Mouse (Mus musculus): ENCODE measurements around the gene Cic. TPM values are rescaled to one million over a fixed set of nuclear protein-coding genes. Genes with fewer than 3 reads are reported as not detected.

The Cic gene
- total RNA-seq (2021) = 100 to 1,000 TPM; 107 to 113 TPM
- long read RNA-seq, experiment 1, full-length matches to known transcripts = 1 of 32 reads
- long read RNA-seq, experiment 1, partial matches to known transcripts = 24 of 32 reads
- long read RNA-seq, experiment 1, other reads (novel, unspliced or antisense) = 7 of 32 reads
- long read RNA-seq, experiment 2, partial matches to known transcripts = 21 of 31 reads
- long read RNA-seq, experiment 2, other reads (novel, unspliced or antisense) = 10 of 31 reads

GRCm38 (mm10) chr7:25267301-25267750, at the start of gene Cic:
Cic (plus strand) TSS chr7:25267704.
- DNase-seq (ENCODE audit: low spot score in 2 of 2) = peak; percentile 92 to 98

GRCm38 (mm10) chr7:25218705-25219415, 48.6 kb upstream of the Cic start:
- peak in 1 of 2 experiments; percentile 52 for DNase-seq (ENCODE audit: low spot score in 2 of 2)

GRCm38 (mm10) chr7:25219416-25219750, 48.1 kb upstream of the Cic start:
- DNase-seq (ENCODE audit: low spot score in 2 of 2) = no peak

- peak; percentile 74 to 90 for DNase-seq (ENCODE audit: low spot score in 2 of 2)
Measured at GRCm38 (mm10) chr7:25219756-25220456, 47.6 kb upstream of the Cic start.

DNA sequence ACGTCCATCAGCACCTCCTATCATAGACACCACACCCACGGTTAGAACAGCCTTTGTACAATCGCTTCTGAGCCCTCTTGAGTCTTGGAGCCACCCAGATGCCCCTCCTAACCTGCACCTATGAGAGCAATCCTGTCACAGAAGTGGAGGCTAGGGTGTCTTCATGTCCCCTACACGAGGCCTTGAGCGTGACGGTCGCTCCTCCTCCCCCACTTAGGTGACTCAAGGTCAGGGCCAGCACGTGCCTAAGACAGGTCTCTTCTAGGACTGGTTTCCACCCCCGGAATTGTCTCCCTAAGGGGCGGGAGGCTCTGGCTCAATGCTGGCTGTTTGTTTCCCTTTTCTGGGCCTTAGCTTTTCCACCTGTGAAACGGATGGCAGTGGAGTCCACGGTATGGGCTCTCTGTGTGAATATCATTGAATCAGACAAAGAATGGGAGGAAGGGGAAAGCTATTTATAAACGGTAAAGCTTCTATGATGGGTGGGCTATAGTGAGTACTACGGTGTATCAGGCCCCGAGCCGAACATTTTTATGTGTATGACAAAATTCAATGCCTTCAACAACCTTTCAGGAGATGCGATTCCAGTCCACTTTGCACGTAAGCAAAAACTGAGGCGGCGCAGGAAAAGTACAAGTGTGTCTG, 46.9 kb upstream of the Cic start, which contains the start of gene Dedd2:
Dedd2 (minus strand) TSS at position 159 of the 645 bp plus-strand sequence.
- no peak for DNase-seq (ENCODE audit: low spot score in 2 of 2)

DNA sequence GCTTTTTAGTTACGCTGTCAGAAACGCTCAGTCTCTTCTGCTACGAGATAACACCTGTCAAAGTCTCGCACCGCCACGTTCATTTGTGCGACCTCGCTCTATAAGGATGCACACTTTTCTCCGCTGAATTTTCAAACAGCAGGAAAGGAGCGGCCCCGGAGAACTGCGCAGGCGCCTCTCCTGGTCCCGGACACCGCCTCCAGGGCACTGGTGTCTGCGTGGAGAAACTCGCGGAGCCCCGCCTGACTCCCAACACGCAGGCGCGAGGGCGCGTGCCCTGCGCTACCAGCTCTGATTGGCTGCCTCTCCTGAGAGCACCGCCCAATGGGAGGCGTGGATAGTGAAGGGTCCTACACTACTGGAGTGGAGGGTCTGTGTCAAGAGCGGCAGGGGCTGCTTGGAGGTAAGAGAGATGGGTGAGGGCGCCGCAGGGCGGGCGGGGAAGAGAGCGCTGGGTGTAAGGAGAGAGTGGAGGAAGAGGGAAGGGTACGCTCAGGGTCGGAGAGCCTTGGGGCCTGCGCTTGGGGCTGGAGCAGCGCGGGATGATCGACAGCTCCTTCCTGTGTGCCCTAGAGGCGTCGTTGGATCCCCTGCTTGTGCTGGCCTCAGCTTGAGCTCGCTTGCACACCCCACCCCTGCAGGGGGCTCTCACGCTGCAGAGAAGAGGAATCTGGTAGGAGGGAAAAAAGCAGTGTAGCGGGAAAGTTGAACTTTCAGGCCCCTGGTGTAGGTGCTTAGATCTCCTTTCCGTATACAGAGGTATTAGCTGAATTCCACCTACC, 46.2 kb upstream of the Cic start, which contains the start of gene Zfp526:
Zfp526 (plus strand) TSS at position 324 of the 782 bp plus-strand sequence.
- DNase-seq (ENCODE audit: low spot score in 2 of 2) = peak; percentile 95 to 98

GRCm38 (mm10) chr7:25222275-25222967, 45.1 kb upstream of the Cic start:
- DNase-seq (ENCODE audit: low spot score in 2 of 2) = no peak

GRCm38 (mm10) chr7:25227523-25228300, 39.8 kb upstream of the Cic start:
- no peak for DNase-seq (ENCODE audit: low spot score in 2 of 2)

DNA sequence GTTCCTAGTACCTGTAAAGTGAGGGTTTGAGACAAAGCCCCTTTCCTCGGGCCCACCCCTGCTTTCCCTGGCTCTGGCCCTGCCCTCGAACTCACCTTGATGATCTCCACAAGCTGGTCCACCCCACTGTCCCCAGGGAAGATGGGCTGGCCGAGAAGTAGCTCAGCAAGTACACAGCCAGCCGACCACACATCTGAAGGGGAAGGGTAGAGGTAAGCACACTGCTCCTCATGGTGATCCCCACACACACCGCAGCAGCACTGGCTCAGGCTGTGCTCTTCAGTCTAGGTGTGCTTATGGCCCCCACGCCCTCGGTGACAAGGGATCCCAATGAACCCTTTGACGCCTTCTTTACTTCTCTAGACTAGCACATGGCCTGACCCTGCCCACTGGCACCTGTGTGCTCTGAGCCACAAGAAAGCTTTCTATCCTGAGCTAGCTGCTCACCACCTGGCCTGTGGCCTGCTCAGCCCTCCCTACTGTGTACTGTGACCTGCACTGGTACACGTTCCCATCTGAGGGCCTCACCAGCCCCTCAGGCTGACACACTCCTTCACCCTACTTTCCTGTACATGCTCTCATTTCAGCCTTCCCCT, 36.7 kb upstream of the Cic start:
- no peak for DNase-seq (ENCODE audit: low spot score in 2 of 2)

GRCm38 (mm10) chr7:25232101-25232648, 35.3 kb upstream of the Cic start:
- no peak for DNase-seq (ENCODE audit: low spot score in 2 of 2)

DNA sequence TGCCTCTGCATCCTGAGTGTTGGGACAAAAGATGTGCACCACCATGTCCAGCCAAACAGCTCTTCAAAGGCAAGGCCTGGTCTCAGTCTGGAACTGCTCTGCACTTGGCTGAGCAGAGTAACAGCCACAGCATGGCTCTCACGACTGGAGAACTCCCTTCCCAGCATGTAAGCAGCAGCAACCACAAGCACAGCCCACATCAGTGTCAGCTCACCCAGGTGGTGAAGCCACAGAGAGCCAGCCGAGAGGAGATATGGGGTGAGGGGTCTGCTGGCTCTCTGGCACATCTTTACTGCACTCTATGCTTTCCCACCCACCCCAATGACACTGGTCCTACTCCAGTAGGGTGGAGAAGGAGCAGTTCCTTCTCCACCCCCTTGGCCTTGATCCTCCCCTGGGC, 34.4 kb upstream of the Cic start:
- no peak for DNase-seq (ENCODE audit: low spot score in 2 of 2)

DNA sequence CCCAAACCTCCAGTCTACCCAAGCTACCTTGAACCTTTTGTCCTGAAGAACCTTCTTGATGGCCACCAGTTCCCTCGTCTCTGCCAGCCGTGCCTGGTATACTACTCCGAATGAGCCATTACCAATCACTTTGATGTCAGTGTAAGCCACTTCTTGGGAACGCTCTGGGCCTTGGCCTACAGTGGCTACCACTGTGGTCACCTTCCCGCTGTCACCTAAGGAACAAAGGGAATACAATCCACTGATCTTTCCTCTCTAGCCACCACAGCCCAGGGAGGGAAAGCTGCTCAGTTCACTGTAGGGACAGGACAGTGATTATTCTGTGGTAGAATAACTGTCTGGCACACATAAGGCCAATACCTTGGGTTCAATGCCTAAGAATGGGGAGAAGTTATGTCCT, 32.0 kb upstream of the Cic start:
- DNase-seq (ENCODE audit: low spot score in 2 of 2) = no peak

GRCm38 (mm10) chr7:25237249-25238014, 30.1 kb upstream of the Cic start, which contains the start of gene Gsk3a:
Gsk3a (minus strand) TSS chr7:25237851.
- DNase-seq (ENCODE audit: low spot score in 2 of 2) = peak; percentile 93 to 98

- peak; percentile 59 to 91 for DNase-seq (ENCODE audit: low spot score in 2 of 2)
Measured at GRCm38 (mm10) chr7:25238015-25238706, 29.3 kb upstream of the Cic start.

DNA sequence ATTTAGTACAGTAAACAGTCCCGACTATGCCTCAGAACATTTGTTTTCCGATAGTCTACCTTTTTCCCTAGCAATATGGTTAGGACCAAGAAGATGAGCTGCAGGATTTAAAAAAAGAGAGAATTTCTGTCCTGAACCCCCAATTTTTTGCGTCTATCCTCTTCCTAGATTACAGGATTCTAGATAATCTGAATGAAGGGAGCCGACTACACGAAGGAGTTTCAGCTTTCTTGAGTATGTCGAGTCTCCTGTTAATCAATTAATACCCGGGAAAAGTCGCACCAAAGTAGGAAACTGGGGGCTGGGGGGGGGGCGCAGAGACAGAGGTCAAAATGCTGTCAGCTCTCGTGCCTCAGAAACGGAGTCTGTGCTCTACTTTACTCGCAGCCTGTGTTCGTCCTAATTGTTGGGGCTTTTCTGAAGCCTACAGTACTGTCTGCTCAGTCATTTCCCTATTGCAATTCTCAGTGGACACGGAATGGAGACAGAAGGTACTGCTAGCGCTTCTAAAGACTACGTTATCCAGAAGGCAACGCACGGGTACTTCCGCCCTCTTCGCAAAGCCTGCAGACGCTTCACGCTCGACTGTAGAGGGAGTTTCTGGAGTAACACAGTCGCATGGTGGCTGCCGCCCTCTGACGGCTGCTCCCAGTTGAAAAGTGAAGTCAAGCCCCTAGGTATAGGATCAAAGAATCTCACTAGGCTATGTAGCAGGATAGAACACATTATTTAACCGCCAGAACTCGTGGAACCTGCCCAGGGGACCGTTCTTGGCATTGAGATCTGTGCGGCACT, 28.5 kb upstream of the Cic start:
- peak; percentile 53 to 81 for DNase-seq (ENCODE audit: low spot score in 2 of 2)

DNA sequence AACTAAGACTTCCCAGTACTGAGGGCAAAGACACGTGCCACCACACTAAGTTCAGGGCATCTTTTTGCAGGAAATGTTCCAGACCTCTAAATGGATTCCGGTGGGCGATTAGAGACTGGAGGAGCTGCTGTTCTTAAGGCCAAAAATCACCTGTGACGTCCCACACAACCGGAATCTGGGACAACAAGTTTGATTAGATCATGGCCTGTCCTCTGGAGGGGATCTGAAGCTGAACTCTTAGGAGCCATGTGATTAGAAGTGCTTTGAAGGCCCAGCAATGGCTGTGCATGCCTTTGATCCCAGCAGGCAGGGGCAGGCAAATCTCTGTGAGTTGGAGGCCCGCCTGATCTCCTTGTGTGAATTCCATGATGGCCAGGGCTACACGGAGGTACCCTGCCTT, 26.9 kb upstream of the Cic start:
- DNase-seq (ENCODE audit: low spot score in 2 of 2) = no peak
